Mouse (Mus musculus) fibroblast of lung, adult 2 months (primary cell): ENCODE results near the gene Slc25a17.

Experiments used
- DNase-seq: peaks from one replicate; pipeline ENCODE4 v3.0.0-alpha.2; 2011; ENCODE audit warnings: low read depth

Gene Slc25a17

DNA sequence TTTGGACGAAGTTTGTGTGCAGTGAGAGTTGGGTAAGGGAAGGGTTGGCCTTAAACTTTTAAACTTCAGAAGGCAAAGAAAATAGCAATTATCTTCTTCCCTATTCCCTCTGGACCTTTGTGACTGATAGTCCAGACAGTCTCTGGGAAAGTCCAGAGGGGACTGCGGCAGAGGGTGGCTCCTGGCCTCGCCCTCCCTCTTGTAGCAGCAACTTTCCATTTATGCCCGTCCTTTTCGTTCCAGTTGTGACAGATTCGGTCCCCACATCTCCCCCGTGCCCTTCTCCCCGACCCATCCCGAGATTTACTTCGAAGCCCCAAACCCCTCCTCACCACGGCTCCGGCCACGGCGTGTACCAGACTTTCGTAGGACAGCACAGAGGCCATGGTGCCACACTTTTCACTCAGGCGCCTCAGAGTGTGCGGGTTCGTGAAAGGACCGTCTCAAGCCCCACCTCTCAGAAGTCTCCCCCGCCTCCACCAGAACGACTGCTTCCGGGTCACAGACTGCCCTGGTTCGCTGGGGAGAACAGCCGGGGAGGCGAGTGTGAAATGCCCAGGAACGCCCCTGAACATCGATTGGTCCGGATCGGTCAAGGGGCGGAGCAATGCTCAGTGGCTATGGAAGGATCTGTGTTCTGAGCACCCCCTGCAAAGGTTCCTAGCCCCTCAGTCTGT is at the start of gene Slc25a17:
Gene Slc25a17 (minus strand): TSS at position 468 of the 677 bp plus-strand sequence.
- peak; percentile 89 for DNase-seq

DNA sequence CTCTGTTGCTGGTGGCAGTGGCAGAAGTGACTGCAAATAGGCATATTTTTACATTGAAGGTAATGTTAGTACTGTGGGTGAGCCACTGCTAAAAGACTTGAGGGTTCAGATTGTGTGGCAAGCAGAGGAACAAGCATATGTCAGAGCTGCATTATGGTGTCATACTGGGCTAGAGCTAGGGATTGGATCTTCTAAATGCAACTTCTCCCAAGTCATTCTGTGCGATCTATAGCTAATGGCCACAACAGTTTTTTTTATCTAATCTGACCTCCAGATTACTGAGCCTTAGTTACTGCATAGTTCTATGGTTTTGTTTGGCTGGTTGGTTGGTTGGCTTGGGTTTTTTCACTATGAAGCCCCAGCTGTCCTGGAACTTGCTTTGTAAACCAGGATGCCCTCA is 47.6 kb upstream of the Slc25a17 start, which contains the start of gene Dnajb7:
Gene Dnajb7 (minus strand): TSS at position 101 of the 400 bp plus-strand sequence.
- no peak for DNase-seq

DNA sequence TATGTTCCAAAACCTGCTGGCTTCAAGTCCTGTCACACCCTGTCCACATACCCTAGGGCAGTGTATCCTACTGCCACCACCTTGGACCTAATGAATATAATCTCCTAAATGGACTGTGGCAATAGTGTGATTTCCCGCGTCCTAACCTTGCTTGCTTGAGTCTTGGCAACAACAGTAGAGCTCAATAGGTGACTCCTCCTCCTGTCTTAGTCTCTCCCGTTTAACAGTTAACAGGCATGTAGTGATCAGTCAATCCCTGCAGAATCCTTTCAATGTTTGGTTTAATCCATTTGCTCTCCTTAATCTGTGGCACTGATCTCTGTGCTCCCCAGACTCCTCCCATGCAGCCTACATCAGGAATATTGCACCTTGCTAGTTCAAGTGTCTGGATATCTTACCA is 44.4 kb upstream of the Slc25a17 start:
- DNase-seq, result no peak

DNA sequence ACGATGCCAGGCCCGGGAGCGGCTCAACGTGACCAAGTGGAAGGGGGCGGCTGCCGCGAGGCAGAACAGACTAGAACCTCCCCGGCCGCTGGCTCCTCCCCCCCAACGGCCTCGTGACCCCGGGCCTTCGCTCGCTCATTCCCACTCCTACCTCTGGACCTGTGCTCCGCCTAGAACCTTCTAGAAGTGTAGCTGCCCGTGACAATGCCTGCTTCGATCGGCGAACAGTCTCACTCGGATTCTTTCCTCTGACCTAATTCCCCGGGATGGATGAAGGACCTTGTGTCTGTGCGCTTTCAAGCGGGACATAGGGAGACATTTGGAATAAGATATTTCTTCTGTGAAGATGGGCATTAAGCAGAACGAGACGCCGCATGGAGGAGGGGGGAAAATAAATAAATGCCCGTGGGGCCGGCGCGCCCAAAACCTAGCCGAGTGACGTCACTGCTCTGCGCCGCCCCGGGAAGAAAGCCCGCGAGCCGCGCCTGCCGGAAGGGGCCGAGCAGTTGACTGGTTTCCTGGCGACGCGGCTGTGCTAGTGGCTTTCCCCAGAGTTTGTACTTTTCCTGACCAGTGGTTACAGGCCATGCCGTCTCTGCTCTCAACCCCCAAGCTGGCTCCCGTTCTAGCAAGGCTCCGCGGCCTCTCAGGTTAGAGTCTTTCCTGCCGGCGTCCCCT is 39.2 kb upstream of the Slc25a17 start, which contains the start of the genes St13 and Xpnpep3:
Gene St13 (minus strand): TSS at position 440 of the 678 bp plus-strand sequence.
Gene Xpnpep3 (plus strand): TSS at position 501 of the 678 bp plus-strand sequence.
- DNase-seq, result peak; percentile 95

DNA sequence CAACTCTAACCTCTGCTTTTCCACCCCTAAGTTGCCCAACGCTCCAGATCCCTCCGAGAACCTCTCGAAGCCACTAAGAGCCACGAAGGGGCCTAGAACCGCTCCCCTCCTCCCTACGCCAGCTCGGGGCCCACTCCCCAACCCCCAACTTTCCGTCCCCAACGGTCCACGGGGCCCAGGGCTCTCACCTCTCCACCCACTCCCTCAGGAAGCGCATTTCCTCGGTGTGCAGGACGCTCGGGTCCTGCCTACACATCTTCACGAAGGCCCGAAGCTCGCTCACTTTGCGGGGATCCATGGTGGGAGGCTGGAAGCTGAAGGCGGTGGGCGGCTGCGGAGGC is 38.7 kb upstream of the Slc25a17 start:
- DNase-seq, result no peak

DNA sequence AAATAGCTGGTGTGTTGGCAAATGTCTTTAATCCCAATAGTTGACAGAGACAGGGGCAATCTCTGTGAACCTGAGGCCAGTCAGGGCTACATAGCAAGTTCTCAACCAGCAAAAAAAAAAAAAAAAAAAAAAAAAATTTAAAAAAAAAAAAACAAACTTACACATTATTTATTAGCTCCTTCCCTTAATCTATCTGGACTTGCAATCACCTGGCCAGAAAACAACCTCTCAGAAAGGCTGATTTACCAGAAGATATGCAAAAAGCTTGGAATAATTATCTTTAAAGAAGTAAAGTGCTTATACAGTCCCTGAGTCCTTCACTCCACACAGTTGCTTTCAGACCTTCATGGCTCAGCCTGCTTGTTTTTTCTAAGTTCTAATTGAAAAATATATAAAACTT is 37.6 kb upstream of the Slc25a17 start:
- no peak for DNase-seq

DNA sequence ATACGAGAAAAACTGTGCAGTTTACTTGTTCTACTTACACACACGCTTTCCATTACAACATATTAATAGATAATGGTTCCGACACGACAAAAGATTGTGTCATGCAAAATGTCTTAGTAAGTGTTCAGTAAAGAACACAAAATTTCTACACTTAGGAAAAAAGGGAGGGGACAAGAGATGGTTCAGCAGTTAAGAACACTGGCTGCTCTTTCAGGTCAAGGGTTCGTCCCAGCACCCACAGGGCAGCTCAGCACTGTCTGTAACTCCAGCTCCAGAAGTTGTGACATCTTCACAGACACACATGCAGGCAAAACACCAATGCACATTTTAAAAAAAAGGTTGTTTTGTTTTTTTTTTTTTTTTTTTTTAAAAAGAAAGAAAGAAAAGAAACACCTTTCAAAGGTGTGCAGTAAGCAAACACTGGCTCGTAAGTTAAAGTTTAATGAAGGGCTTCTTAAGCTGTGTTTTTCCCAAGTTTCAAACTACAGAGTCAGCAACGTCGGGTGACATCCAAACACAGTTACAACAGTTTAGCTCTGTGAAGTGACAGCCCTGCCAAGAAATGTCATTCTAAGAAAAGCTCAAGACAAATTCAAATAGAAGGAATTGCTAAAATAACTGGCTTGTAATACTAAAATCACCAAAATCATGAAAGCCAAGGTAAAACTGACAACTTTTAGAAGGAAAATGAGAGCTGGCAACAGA is 33.8 kb upstream of the Slc25a17 start:
- DNase-seq, result no peak

DNA sequence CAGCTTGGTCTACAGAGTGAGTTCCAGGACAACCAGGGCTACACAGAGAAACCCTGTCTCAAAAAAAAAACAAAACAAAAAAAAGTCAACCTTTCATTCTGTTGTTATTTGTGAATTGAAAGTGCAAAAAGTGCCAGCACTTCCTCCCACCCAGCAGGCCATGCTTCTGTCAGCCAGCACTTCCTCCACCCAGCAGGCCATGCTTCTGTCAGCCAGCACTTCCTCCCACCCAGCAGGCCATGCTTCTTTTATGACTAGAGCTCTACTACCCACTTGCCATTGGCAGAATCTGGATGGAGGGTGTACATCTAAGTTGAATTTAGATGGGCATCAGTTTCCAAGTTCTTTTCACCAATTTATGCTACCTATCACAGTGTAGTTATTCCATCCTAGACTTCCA is 32.4 kb upstream of the Slc25a17 start:
- no peak for DNase-seq

DNA sequence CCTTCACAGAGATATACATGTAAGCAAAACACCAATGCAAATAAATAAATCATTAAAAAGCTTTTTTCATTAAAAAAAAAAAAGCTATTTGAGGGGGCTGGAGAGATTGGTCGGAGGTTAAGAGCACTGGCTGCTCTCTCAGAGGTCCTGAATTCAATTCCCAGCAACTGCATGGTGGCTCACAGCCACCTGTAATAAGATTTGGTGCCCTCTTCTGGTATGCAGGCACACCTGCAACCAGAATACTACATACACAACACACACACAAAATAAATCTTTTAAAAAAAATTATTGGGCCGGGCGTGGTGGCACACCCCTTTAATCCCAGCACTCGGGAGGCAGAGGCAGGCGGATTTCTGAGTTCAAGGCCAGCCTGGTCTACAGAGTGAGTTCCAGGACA is 25.7 kb upstream of the Slc25a17 start:
- no peak for DNase-seq

DNA sequence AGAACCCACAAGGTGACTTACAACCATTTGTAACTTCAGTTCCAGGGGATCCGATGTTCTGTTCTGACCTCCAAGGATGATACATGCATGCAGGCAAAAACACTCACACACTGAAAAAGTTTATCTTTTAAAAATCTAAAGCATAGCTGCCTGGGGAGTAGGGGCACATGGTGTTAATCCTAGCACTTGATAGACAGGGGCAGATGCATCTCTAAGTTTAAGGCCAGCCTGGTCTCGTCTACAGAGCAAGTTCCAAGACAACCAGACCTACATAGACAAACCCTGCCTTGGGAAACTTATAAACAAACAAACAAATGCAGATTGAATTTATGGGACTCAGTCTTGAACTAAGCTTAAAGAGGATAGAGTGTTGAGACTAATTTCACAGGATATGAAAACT is 18.2 kb upstream of the Slc25a17 start:
- no peak for DNase-seq

DNA sequence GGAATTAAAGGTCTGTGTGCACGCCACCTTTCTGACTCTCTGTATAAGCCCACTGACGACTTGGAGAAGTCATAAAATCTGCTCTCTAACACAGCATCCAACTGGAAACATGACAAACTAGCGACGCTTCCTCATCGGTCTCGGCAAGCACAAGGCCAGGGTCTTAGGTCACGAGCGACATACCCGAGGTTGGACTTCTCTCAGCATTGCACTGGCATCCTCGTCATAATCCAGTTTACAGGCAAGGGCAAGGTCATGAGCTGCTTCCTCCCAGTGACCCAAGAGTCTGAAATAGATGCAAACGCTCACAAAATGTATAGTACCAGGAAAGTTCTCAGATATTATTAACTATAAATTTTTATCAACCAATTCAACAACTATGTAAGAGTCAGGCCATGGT is 14.0 kb upstream of the Slc25a17 start:
- DNase-seq, result no peak

DNA sequence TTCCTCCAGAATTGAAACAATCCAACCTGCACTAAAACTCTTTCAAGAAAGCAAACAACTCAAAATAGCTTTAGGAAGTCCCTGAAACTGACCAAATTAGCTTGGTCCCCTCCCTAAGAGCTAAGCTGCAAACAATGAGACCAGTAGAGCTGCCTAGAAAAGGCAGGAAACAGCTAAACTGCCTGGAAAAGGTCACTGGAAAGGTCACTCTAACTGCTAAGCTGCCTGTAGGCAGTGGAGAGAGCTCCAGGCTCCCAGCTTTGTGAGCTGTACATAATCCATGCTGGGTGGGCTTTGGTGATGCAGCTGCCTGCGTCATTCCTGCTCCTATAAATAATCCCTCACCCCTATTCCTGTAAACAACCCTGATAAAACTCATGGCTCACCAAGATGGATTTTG is 9.7 kb upstream of the Slc25a17 start:
- no peak for DNase-seq

DNA sequence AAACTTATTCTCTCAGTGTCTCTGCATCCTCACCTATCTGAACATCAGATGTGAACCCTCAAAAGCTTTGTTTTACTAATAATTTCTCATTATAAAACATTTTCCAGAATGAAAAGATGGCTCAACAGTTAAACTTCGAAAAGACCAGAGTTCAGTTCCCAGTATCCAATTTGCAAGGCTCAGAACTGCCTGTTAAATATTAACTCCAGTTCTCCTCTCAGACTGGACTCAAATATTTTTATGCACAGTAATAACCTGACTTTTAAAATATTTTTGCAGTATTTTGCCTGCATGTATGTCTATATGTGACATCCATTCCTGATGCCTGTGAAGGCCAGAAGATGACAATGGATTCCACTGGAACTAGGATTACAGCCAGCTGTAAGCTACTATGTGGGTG is 8.0 kb upstream of the Slc25a17 start:
- DNase-seq, result no peak

DNA sequence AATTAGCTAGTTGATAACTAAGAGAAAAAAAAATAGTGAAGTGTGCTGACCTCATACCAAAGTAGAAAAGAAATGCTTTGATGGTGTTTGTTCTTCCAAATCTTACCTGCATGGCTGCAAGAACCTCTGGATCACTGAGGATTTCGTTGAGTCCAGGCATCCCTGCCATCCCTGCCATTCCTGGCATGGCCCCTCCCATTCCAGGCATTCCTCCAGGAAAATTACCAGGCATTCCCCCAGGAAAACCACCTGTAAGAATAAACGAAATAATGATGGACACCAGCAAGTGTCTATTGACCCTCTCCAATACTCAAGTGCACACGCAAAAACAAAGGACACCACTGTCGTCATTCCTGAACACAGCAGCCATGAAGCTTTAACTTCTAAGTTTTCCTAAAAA is 5.6 kb upstream of the Slc25a17 start:
- DNase-seq, result no peak

DNA sequence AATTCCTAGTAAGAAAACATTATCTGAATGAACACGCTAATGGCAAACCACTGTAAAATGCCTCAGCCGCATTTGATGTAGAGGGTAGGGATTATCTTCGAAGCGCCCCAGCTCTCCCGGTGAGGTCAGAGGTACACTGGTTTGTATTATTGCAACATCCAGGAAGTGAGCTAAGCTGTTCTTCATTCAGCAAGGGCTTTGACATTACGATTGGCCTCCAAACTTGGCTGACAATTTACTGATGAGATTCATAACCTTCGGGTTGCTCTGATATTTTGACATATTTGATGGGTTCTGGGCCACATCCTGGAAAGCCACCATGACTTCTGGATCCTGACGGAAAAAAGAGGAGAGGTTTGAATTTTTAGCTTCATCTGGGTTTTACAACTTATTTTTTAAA is 4.6 kb upstream of the Slc25a17 start:
- no peak for DNase-seq

DNA sequence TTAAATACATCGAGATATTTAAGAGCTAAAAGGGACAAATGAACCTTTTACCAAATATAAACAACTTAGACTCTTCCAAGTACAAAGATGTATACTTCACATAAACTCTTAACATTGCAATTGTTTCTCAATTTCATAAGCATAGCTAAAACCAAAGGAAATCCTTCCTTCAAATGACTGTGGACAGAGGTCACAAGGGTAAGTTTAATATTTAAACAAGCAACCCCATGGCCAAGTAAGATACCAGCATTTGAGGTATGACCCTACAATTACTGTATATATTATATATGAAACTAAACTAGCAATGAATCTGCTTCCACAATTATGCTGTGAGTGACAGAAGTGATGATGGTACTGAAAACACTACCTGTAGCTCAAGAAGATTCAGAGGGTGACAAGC is 3.7 kb upstream of the Slc25a17 start:
- no peak for DNase-seq

DNA sequence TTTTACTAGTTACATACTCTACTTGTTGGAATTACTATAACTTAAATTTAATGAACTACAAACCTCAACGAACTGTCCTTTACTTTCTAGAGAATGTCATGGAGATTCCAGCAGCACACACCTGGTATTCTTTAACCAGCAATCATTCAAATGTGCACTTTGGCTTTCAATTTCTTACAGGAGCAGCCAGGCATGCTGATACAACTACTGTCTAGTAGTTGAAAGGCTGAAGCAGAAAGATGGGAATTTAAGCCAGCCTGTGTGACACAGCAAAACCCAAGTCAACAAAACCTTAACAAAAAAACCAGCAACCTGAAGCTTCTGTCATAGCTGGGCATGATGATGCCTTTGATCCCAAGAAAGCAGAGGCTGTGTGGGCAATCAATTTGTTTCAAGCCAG is 1.9 kb upstream of the Slc25a17 start:
- DNase-seq, result no peak

DNA sequence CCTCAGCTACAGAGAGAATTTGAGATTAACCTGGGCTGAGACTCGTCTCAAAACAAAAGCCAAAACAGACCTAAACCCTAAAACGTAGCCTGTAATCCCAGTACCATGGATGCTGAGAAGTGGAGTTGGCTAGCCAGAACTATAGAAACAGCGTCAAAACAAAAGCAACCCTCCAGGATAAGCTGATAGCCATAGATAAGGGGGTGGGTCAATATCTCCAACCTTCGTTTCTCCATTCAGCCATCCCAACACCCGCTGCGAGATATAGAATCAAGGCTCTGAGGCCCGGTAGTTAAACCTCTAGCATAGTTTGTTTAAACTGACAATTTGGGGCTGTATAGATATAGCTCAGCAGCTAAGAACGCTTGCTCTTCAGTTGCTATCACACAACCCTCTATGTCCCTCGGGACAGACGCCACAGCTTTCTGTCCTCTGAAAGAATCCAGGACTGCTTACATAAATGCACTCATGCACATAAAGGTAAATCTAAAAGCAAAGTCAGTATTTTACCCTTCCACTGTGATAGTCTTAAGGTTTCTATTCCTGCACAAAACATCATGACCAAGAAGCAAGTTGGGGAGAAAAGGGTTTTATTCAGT is 904 bp upstream of the Slc25a17 start:
- no peak for DNase-seq

DNA sequence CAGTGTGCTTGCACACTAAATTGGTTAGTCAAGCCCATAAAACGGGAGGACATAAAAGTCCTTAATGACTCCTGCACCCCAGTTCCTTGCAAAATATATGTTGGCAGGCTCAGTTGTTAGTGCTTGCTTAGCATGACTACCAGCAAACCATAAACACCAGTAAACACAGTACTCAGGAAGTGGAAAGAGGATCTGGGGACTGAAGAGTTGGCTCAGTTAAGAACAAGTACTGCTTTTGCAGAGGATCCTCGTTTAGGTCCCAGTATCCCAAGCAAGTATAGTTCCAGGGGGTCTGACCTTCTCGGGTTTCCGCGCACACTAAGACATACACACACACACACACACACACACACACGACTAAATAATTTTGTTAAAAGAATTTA is 401 bp upstream of the Slc25a17 start:
- DNase-seq, result no peak

DNA sequence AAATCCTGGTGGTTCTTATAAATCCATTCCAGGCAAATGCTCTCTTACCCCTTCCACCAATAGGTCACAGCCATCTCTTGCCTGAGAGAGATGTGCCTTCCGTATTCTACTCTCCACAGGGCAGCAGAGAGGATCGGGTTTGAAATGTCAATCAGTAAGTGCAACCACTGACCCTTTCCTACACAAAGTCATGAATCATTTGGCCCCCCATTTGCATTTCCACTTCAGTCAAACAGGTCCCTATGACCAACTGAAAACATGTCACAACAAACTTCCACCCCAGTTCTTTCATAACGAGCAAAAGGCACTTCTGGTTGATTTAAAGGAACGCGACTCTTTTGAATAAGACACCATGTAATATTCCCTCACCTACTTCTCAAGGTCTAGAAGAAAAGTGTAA is 1.2 kb downstream of the Slc25a17 start:
- no peak for DNase-seq

DNA sequence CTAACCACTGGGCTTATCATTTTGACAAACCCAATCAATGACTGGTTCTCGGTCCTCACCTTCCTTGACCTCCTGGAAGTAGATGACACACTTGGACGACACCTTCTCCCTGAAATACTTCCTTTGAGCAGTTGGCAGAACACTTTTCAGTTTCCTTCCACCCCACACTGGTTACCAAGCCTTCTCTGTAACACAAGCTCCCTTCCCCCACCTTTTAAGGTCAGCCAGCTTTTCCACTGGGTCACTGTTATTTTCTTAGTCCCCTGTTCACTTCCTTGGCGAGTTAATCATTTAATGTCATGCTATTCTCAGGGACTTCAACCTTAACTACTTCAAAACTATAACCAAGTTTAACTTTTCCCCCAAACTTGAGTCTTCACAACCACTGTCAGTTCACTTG is 1.7 kb downstream of the Slc25a17 start:
- DNase-seq, result no peak

DNA sequence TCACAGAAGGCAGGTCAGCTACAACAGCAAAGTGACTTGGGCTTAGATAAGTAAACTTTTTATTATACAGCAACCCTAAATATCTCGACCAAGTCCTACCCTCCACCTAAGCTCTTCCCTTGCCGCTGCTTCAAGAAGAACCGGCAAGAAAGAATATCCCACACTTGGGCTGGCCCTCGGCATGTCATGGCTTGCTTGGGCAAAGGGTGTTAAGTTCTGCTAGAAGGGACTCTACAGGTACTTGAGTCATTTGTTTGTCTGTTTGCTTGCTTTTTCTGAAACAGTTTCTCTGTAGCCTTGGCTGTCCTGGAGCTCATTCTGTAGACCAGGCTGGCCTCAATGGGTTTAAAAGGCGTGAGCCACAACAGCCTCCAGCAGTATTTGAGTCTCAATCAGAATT is 3.7 kb downstream of the Slc25a17 start:
- no peak for DNase-seq
